Mouse (Mus musculus) ES-E14 (cell line): ENCODE data around the gene Mex3b. TPM values are rescaled to one million over a fixed set of nuclear protein-coding genes. Genes with fewer than 3 reads are reported as not detected.

Source experiments
- DNase-seq: peaks from one replicate; pipeline ENCODE4 v3.0.0-alpha.2; 2013; ENCODE audit warnings: low read depth, low spot score
- H3K27ac ChIP-seq: 2 replicates; pipeline ENCODE4 v1.5.1; 2012; ENCODE audit warnings: low read depth, mild to moderate bottlenecking, low read length, moderate library complexity, mixed read lengths; ENCODE audit not compliant: poor library complexity, insufficient read depth, severe bottlenecking
- H3K36me3 ChIP-seq: 2 replicates; pipeline ENCODE4 v1.6.1; 2012; ENCODE audit warnings: mild to moderate bottlenecking, low read length, moderate library complexity, mixed read lengths; ENCODE audit not compliant: control insufficient read depth, poor library complexity, insufficient read depth, severe bottlenecking
- H3K4me1 ChIP-seq, 2 experiments: fragments of 150-350 bp in 1 of 2; sonication (generic) in 1 of 2; 2 replicates each; pipeline ENCODE4 v1.6.1; 2012; ENCODE audit warnings: low read length in 2 of 2, mild to moderate bottlenecking in 1 of 2, mixed read lengths in 1 of 2; ENCODE audit not compliant: control insufficient read depth in 2 of 2, insufficient read depth in 2 of 2, poor library complexity in 1 of 2
- H3K4me3 ChIP-seq, 2 experiments: fragments of 150-350 bp in 1 of 2; sonication (generic) in 1 of 2; 2 replicates each; pipeline ENCODE4 v1.5.1; 2012; ENCODE audit warnings: low read length in 2 of 2, low read depth in 1 of 2, mild to moderate bottlenecking in 1 of 2, mixed read lengths in 1 of 2; ENCODE audit not compliant: insufficient read depth in 1 of 2, poor library complexity in 1 of 2, severe bottlenecking in 1 of 2
- H3K9ac ChIP-seq: 2 replicates; pipeline ENCODE4 v1.6.1; 2012; ENCODE audit warnings: low read depth, mild to moderate bottlenecking, low read length, mixed read lengths; ENCODE audit not compliant: poor library complexity, insufficient read depth, severe bottlenecking
- H3K9me3 ChIP-seq: fragments of 150-350 bp; sonication (generic); 2 replicates; pipeline ENCODE4 v1.6.1; 2012; ENCODE audit warnings: low read depth, mild to moderate bottlenecking, low read length; ENCODE audit not compliant: control insufficient read depth, insufficient read depth
- CHD2 ChIP-seq: IDR thresholded peaks from 2 replicates; pipeline ENCODE4 v1.6.1; 2014; ENCODE audit warnings: mild to moderate bottlenecking, low read depth, low read length, inconsistent platforms
- HCFC1 ChIP-seq: IDR thresholded peaks from 2 replicates; pipeline ENCODE4 v1.6.1; 2012; ENCODE audit warnings: low read length, inconsistent platforms, borderline replicate concordance; ENCODE audit not compliant: insufficient read depth
- MAFK ChIP-seq: IDR thresholded peaks from 2 replicates; pipeline ENCODE4 v1.6.1; 2014; ENCODE audit warnings: mild to moderate bottlenecking, low read depth, low read length, inconsistent platforms; ENCODE audit not compliant: insufficient read depth
- ZC3H11A ChIP-seq: IDR thresholded peaks from 2 replicates; pipeline ENCODE4 v1.6.1; 2012; ENCODE audit warnings: low read depth, mild to moderate bottlenecking, inconsistent platforms, low read length, borderline replicate concordance
- ZNF384 ChIP-seq: IDR thresholded peaks from 2 replicates; pipeline ENCODE4 v1.6.1; 2012; ENCODE audit warnings: low read depth, low read length, inconsistent platforms
- in situ Hi-C, 2 experiments: fragments of 600-800 bp; cut with MboI; formaldehyde crosslinking; loops; one replicate each; pipeline ENCODE4 v1.15.1; 2025; ENCODE audit warnings: low sequenced_read_pairs in 2 of 2, inconsistent platforms in 1 of 2; ENCODE audit not compliant: unreplicated experiment in 2 of 2
- total RNA-seq: library from RNA; depleted of rRNA; stranded (reverse); fragments of 300-350 nt; gene quantifications from 2 replicates; pipeline ENCODE4 v1.2.3, GENCODE M21; 2012

Gene Mex3b
- total RNA-seq, 1 experiment = 4.4 TPM

DNA sequence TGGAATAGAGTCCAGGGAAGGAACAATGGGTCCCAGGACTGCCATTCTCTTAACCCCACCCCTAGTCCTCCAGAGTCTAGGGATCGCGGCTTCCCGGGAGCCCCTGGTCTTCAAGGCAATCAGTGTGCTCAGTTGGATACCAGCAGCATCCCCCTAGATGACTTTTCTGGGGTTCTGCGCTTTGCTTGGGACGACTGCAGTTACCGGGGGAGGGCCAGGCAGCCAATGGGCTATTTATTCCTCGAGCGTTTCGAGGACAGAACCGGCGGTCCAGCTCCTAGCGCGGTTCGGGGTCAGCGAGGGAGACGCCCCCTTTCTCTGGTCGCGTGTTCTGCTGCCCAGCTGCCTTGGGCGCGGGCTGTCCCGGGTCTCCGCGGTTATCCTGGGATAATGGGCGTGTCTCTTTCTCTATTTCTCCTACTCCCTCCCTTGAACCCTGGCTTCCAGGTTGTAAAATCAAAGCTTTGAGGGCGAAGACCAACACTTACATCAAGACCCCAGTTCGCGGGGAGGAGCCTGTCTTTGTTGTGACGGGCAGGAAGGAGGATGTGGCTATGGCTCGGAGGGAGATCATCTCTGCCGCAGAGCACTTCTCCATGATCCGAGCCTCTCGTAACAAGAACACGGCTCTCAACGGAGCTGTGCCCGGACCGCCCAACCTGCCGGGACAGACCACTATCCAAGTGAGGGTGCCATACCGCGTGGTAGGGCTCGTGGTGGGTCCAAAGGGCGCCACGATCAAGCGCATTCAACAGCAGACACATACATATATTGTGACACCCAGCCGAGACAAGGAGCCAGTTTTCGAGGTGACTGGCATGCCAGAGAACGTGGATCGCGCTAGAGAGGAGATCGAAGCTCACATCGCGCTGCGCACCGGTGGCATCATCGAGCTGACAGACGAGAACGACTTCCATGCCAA lies 1.4 kb downstream of the Mex3b start:
- in situ Hi-C loops = no loop called here
- TF ChIP-seq ZC3H11A (no peak), CHD2 (no peak), HCFC1 (no peak), MAFK (no peak), ZNF384 (no peak)
- no peaks in the 10 kb centered on the region; the same call in 1 of the 2 replicates for H3K36me3 ChIP-seq
- H3K9ac ChIP-seq = no peak overlapping the region
- DNase-seq = peak; percentile 22
- no peaks in the 10 kb centered on the region for H3K9me3 ChIP-seq
- H3K27ac ChIP-seq = no peak overlapping the region
- peak overlapping the region; percentile 87 to 92 for H3K4me3 ChIP-seq
- peaks cover 0 to 10% of the 10 kb centered on the region in 2 experiments; a peak in 1 of 4 replicates for H3K4me1 ChIP-seq

DNA sequence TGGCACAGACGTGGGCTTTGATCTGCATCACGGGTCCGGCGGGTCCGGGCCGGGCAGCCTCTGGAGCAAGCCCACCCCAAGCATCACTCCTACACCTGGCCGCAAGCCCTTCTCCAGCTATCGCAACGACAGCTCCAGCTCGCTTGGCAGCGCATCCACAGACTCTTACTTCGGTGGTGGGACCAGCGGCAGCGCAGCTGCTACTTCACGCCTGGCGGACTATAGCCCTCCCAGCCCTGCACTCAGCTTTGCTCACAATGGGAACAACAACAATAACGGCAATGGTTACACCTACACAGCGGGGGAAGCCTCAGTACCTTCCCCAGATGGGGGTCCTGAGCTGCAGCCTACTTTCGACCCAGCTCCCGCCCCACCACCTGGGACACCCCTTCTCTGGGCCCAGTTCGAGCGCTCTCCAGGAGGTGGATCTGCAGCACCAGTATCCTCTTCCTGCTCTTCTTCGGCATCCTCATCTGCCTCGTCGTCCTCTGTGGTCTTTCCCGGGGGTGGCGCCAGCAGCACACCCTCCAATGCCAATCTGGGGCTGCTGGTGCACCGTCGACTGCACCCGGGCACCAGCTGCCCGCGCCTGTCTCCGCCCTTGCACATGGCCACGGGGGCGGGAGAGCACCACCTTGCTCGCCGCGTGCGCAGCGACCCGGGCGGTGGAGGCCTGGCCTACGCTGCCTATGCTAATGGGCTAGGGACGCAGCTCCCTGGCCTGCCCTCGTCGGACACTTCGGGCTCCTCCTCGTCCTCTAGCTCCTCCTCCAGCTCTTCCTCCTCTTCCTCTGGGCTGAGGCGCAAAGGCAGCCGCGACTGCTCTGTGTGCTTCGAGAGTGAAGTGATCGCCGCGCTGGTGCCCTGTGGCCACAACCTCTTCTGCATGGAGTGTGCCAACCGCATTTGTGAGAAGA lies 2.4 kb downstream of the Mex3b start:
- Histone ChIP-seq H3K9ac (peak overlapping the region; percentile 50; the same call in 1 of the 2 replicates), H3K36me3 (no peaks in the 10 kb centered on the region; the same call in 1 of the 2 replicates), H3K27ac (no peak overlapping the region), H3K4me3 (peak overlapping the region; percentile 87 to 92), H3K9me3 (no peaks in the 10 kb centered on the region), H3K4me1 (peaks cover 0 to 10% of the 10 kb centered on the region in 2 experiments; a peak in 1 of 4 replicates)
- TF ChIP-seq ZNF384 (no peak), HCFC1 (no peak), CHD2 (no peak)
- DNase-seq = peak; percentile 27
- in situ Hi-C loops = loop anchor here in 1 of 2 experiments (10.0 kb wide), 1 partner anchor 155 kb away; no protein-coding TSS in a partner anchor

DNA sequence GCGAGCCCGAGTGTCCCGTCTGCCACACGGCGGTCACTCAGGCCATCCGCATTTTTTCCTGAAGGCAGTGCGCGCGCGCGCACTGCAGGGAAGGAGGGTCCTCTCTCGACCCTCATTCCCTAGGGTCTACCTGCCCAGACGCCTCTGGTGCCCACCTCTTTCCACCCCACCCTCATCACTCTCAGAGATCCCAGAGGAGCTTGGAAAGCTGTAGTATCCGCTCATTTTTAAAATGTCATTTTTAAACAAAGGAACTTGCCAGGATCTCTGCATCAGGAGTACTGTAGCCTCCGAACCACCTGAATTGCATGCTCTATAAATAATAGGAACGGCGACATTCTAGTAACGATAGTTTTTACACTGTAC lies 3.0 kb downstream of the Mex3b start:
- H3K9ac ChIP-seq = peak overlapping the region; percentile 50; the same call in 1 of the 2 replicates
- H3K9me3 ChIP-seq = no peaks in the 10 kb centered on the region
- TF ChIP-seq CHD2 = no peak
- no peak for TF ChIP-seq HCFC1
- TF ChIP-seq MAFK = no peak
- TF ChIP-seq ZC3H11A = no peak
- TF ChIP-seq ZNF384 = no peak
- H3K4me3 ChIP-seq = peak overlapping the region; percentile 87 to 92
- in situ Hi-C loops = loop anchor here in 1 of 2 experiments (10.0 kb wide), 1 partner anchor 155 kb away; no protein-coding TSS in a partner anchor
- no peaks in the 10 kb centered on the region; the same call in 1 of the 2 replicates for H3K36me3 ChIP-seq
- H3K4me1 ChIP-seq = peaks cover 0 to 10% of the 10 kb centered on the region in 2 experiments; a peak in 1 of 4 replicates
- no peak overlapping the region for H3K27ac ChIP-seq
- DNase-seq = no peak

DNA sequence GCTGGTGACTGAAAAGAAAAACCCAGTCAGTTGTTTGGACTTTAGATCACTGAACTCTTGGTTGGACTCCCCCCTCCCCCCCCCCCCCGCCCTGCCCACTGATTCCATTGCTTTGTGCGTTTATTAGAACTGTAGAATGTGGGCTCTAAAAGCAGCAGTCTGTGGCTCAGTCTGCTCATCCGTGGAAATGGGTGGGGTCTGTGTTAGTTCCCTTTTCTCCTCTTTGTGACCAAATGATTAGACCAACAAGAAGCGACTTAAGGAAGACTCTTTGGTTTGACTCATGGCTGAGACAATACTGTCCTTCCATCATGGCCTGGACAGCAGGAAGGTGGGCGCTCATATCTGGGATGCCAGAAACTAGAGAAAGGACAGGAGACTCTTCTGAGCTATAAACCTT lies 9.4 kb downstream of the Mex3b start:
- Histone ChIP-seq H3K27ac (no peak overlapping the region), H3K9me3 (peaks cover 4% of the 10 kb centered on the region; the same call in 1 of the 2 replicates), H3K4me3 (no peak overlapping the region), H3K36me3 (no peaks in the 10 kb centered on the region), H3K9ac (no peak overlapping the region), H3K4me1 (no peaks in the 10 kb centered on the region)
- in situ Hi-C loops = loop anchor here in 1 of 2 experiments (10.0 kb wide), 1 partner anchor 162 kb away; no protein-coding TSS in a partner anchor
- TF ChIP-seq ZNF384 (no peak), ZC3H11A (no peak), MAFK (no peak), HCFC1 (no peak), CHD2 (no peak)
- DNase-seq = no peak
